Mouse (Mus musculus) neural tube, embryonic 13.5 days (tissue): ENCODE data around the gene Cmtm4. TPM values are rescaled to one million over a fixed set of nuclear protein-coding genes. Genes with fewer than 3 reads are reported as not detected.

ENCODE experiments used
- ATAC-seq: fragments of 200-750 bp; cut with Nextera tagmentation; 2 replicates; pipeline ENCODE4 v1.8.0; 2017; ENCODE audit warnings: low read depth, mild to moderate bottlenecking, moderate TSS enrichment, moderate library complexity
- H3K27ac ChIP-seq: fragments of 300-500 bp; sonication (generic); replicated peaks from 2 replicates; pipeline ENCODE4 v1.5.1; 2015; ENCODE audit warnings: moderate library complexity, mild to moderate bottlenecking, inconsistent platforms
- H3K27me3 ChIP-seq: fragments of 300-500 bp; sonication (generic); 2 replicates; pipeline ENCODE4 v1.6.1; 2015; ENCODE audit warnings: mild to moderate bottlenecking, inconsistent platforms
- H3K36me3 ChIP-seq: fragments of 300-500 bp; sonication (generic); 2 replicates; pipeline ENCODE4 v1.6.1; 2015; ENCODE audit warnings: mild to moderate bottlenecking, inconsistent platforms
- H3K4me1 ChIP-seq: fragments of 300-500 bp; sonication (generic); replicated peaks from 2 replicates; pipeline ENCODE4 v1.6.1; 2015; ENCODE audit warnings: inconsistent platforms
- H3K4me2 ChIP-seq: fragments of 300-500 bp; sonication (generic); 2 replicates; pipeline ENCODE4 v1.6.1; 2015; ENCODE audit warnings: inconsistent platforms, mild to moderate bottlenecking, moderate library complexity
- H3K4me3 ChIP-seq: fragments of 300-500 bp; sonication (generic); 2 replicates; pipeline ENCODE4 v1.5.1; 2015; ENCODE audit warnings: mild to moderate bottlenecking, inconsistent platforms
- H3K9ac ChIP-seq: fragments of 300-500 bp; sonication (generic); 2 replicates; pipeline ENCODE4 v1.6.1; 2015; ENCODE audit warnings: moderate library complexity, mild to moderate bottlenecking, inconsistent platforms
- H3K9me3 ChIP-seq: fragments of 300-500 bp; sonication (generic); 2 replicates; pipeline ENCODE4 v1.6.1; 2016; ENCODE audit warnings: inconsistent platforms
- WGBS: fragments of 180-500 bp; shearing (Covaris S2); methylation state at CpG from one replicate; pipeline ENCODE4 v1.1.7; 2015; 5-methylcytosine and 5-hydroxymethylcytosine counted together
- polyA plus RNA-seq: library from polyadenylated mRNA; unstranded; fragments of >200 nt; fragmentation: Nextera tagmentation; extraction: Ambion mirVana; gene quantifications from 2 replicates; pipeline ENCODE4 v1.2.1, GENCODE M21; 2015

The Cmtm4 gene
- polyA plus RNA-seq, 1 experiment from 2014 or later: 1.6 TPM

- no peak overlapping the region for H3K27ac ChIP-seq
- no peak for ATAC-seq
Observed at GRCm38 (mm10) chr8:104369591-104369990, 26.0 kb downstream of the Cmtm4 start.

GRCm38 (mm10) chr8:104367398-104367797, 28.2 kb downstream of the Cmtm4 start:
- Histone ChIP-seq H3K27ac (no peak overlapping the region), H3K9ac (no peak overlapping the region), H3K27me3 (no peaks in the 10 kb centered on the region), H3K4me1 (peaks cover 26% of the 10 kb centered on the region), H3K4me2 (no peak overlapping the region), H3K4me3 (no peak overlapping the region), H3K36me3 (no peaks in the 10 kb centered on the region), H3K9me3 (no peaks in the 10 kb centered on the region)
- WGBS: 19% methylated on average over 5 of the region's 5 CpGs
- peak; percentile 57 for ATAC-seq

More at GRCm38 (mm10) chr8:104369591-104369990, 26.0 kb downstream of the Cmtm4 start:
- H3K4me3 ChIP-seq: no peak overlapping the region
- no peak overlapping the region for H3K9ac ChIP-seq
- H3K27me3 ChIP-seq: no peaks in the 10 kb centered on the region
- no peaks in the 10 kb centered on the region for H3K9me3 ChIP-seq
- WGBS: 81% methylated on average over 12 of the region's 12 CpGs
- H3K4me1 ChIP-seq: peaks cover 32% of the 10 kb centered on the region
- H3K4me2 ChIP-seq: no peak overlapping the region
- no peaks in the 10 kb centered on the region for H3K36me3 ChIP-seq

GRCm38 (mm10) chr8:104365695-104366094, 29.9 kb downstream of the Cmtm4 start:
- Histone ChIP-seq H3K27ac (no peak overlapping the region), H3K4me3 (no peak overlapping the region), H3K36me3 (no peaks in the 10 kb centered on the region), H3K4me2 (no peak overlapping the region), H3K4me1 (peaks cover 26% of the 10 kb centered on the region), H3K9ac (no peak overlapping the region), H3K27me3 (no peaks in the 10 kb centered on the region), H3K9me3 (no peaks in the 10 kb centered on the region)
- WGBS: 94% methylated on average over 9 of the region's 9 CpGs
- no peak for ATAC-seq

- H3K4me1 ChIP-seq: peaks cover 7% of the 10 kb centered on the region
- WGBS: 71% methylated on average over 15 of the region's 15 CpGs
- H3K4me3 ChIP-seq: no peak overlapping the region
- H3K9me3 ChIP-seq: no peaks in the 10 kb centered on the region
- H3K36me3 ChIP-seq: peaks cover 6% of the 10 kb centered on the region
- no peak overlapping the region for H3K9ac ChIP-seq
- no peak for ATAC-seq
- H3K27ac ChIP-seq: no peak overlapping the region
- H3K4me2 ChIP-seq: no peak overlapping the region
- no peaks in the 10 kb centered on the region for H3K27me3 ChIP-seq
Observed at GRCm38 (mm10) chr8:104359778-104360456, 35.7 kb downstream of the Cmtm4 start.

GRCm38 (mm10) chr8:104358637-104359036, 37.0 kb downstream of the Cmtm4 start:
- Histone ChIP-seq H3K9me3 (no peaks in the 10 kb centered on the region), H3K4me2 (no peak overlapping the region), H3K4me1 (peaks cover 7% of the 10 kb centered on the region), H3K4me3 (no peak overlapping the region), H3K27ac (no peak overlapping the region), H3K9ac (no peak overlapping the region), H3K36me3 (peaks cover 15% of the 10 kb centered on the region), H3K27me3 (no peaks in the 10 kb centered on the region)
- 72% methylated on average over 3 of the region's 3 CpGs for WGBS
- ATAC-seq: no peak

- H3K27ac ChIP-seq: no peak overlapping the region
Observed at GRCm38 (mm10) chr8:104354504-104354903, 41.1 kb downstream of the Cmtm4 start.

GRCm38 (mm10) chr8:104353186-104353585, 42.4 kb downstream of the Cmtm4 start:
- no peak overlapping the region for H3K4me2 ChIP-seq
- ATAC-seq: peak; percentile 63; the same call in 1 of the 2 replicates
- peak overlapping the region; percentile 28; the same call in 1 of the 2 replicates for H3K27ac ChIP-seq
- H3K4me1 ChIP-seq: no peaks in the 10 kb centered on the region; the same call in 1 of the 2 replicates
- H3K9ac ChIP-seq: no peak overlapping the region
- H3K4me3 ChIP-seq: no peak overlapping the region
- 59% methylated on average over 5 of the region's 5 CpGs for WGBS
- no peaks in the 10 kb centered on the region for H3K27me3 ChIP-seq
- peaks cover 18% of the 10 kb centered on the region for H3K36me3 ChIP-seq
- no peaks in the 10 kb centered on the region for H3K9me3 ChIP-seq

More at GRCm38 (mm10) chr8:104354504-104354903, 41.1 kb downstream of the Cmtm4 start:
- Histone ChIP-seq H3K27me3 (no peaks in the 10 kb centered on the region), H3K36me3 (peaks cover 18% of the 10 kb centered on the region), H3K4me3 (no peak overlapping the region), H3K4me1 (peaks cover 1% of the 10 kb centered on the region), H3K4me2 (no peak overlapping the region), H3K9ac (no peak overlapping the region), H3K9me3 (no peaks in the 10 kb centered on the region)
- 93% methylated on average over 10 of the region's 10 CpGs for WGBS
- no peak for ATAC-seq

GRCm38 (mm10) chr8:104350047-104350446, 45.6 kb downstream of the Cmtm4 start:
- H3K4me1 ChIP-seq: peaks cover 4% of the 10 kb centered on the region; the same call in 1 of the 2 replicates
- no peak overlapping the region for H3K27ac ChIP-seq
- H3K36me3 ChIP-seq: peaks cover 19% of the 10 kb centered on the region
- ATAC-seq: no peak
- no peak overlapping the region for H3K9ac ChIP-seq
- H3K9me3 ChIP-seq: no peaks in the 10 kb centered on the region
- no peak overlapping the region for H3K4me2 ChIP-seq
- 90% methylated on average over 13 of the region's 13 CpGs for WGBS
- H3K4me3 ChIP-seq: no peak overlapping the region
- no peaks in the 10 kb centered on the region for H3K27me3 ChIP-seq

GRCm38 (mm10) chr8:104348971-104349370, 46.6 kb downstream of the Cmtm4 start:
- Histone ChIP-seq H3K4me1 (peaks cover 4% of the 10 kb centered on the region; the same call in 1 of the 2 replicates), H3K9ac (no peak overlapping the region), H3K4me2 (no peak overlapping the region), H3K4me3 (no peak overlapping the region), H3K27ac (no peak overlapping the region), H3K9me3 (no peaks in the 10 kb centered on the region), H3K36me3 (peaks cover 9% of the 10 kb centered on the region; the same call in 1 of the 2 replicates), H3K27me3 (no peaks in the 10 kb centered on the region)
- ATAC-seq: no peak
- 87% methylated on average over 5 of the region's 5 CpGs for WGBS

GRCm38 (mm10) chr8:104346706-104347105, 48.9 kb downstream of the Cmtm4 start:
- H3K9me3 ChIP-seq: no peaks in the 10 kb centered on the region
- ATAC-seq: no peak

GRCm38 (mm10) chr8:104344622-104345021, 51.0 kb downstream of the Cmtm4 start:
- H3K27me3 ChIP-seq: no peaks in the 10 kb centered on the region
- peaks cover 6% of the 10 kb centered on the region; the same call in 1 of the 2 replicates for H3K36me3 ChIP-seq
- no peak overlapping the region for H3K9ac ChIP-seq
- ATAC-seq: no peak
- H3K4me3 ChIP-seq: no peak overlapping the region
- H3K27ac ChIP-seq: no peak overlapping the region
- no peaks in the 10 kb centered on the region for H3K9me3 ChIP-seq
- WGBS: 88% methylated on average over 5 of the region's 5 CpGs
- no peak overlapping the region for H3K4me2 ChIP-seq
- H3K4me1 ChIP-seq: peaks cover 20% of the 10 kb centered on the region

More at GRCm38 (mm10) chr8:104346706-104347105, 48.9 kb downstream of the Cmtm4 start:
- no peak overlapping the region for H3K9ac ChIP-seq
- H3K4me3 ChIP-seq: no peak overlapping the region
- peaks cover 9% of the 10 kb centered on the region; the same call in 1 of the 2 replicates for H3K36me3 ChIP-seq
- 57% methylated on average over 12 of the region's 12 CpGs for WGBS
- no peaks in the 10 kb centered on the region for H3K27me3 ChIP-seq
- peaks cover 8% of the 10 kb centered on the region; the same call in 1 of the 2 replicates for H3K4me1 ChIP-seq
- no peak overlapping the region for H3K4me2 ChIP-seq
- no peak overlapping the region for H3K27ac ChIP-seq

GRCm38 (mm10) chr8:104343957-104344356, 51.6 kb downstream of the Cmtm4 start:
- Histone ChIP-seq H3K4me2 (no peak overlapping the region), H3K27ac (no peak overlapping the region), H3K27me3 (no peaks in the 10 kb centered on the region), H3K9me3 (no peaks in the 10 kb centered on the region), H3K4me3 (no peak overlapping the region), H3K36me3 (peaks cover 6% of the 10 kb centered on the region; the same call in 1 of the 2 replicates), H3K4me1 (peaks cover 20% of the 10 kb centered on the region), H3K9ac (no peak overlapping the region)
- WGBS: 17% methylated on average over 7 of the region's 7 CpGs
- peak; percentile 28; the same call in 1 of the 2 replicates for ATAC-seq
